Mouse (Mus musculus) CH12.LX (cell line): ENCODE results near the gene Iqcn. TPM values are rescaled to one million over a fixed set of nuclear protein-coding genes. Genes with fewer than 3 reads are reported as not detected.

Experiments
- DNase-seq: peaks from one replicate; pipeline ENCODE4 v3.0.0-alpha.2; 2013; ENCODE audit errors: extremely low read depth
- H3K27ac ChIP-seq: 2 replicates; pipeline ENCODE4 v1.5.1; 2012; ENCODE audit warnings: low read depth, mild to moderate bottlenecking, control low read depth, moderate library complexity; ENCODE audit not compliant: insufficient read depth
- H3K27me3 ChIP-seq: replicated peaks from 2 replicates; pipeline ENCODE3; 2012; ENCODE audit warnings: inconsistent platforms
- H3K36me3 ChIP-seq, 2 experiments: replicated peaks in 1 of 2; 2 replicates each; pipeline versions ENCODE3 to v1.6.1; 2012; ENCODE audit warnings: inconsistent platforms in 1 of 2, low read length in 1 of 2, mild to moderate bottlenecking in 1 of 2, mixed read lengths in 1 of 2, moderate library complexity in 1 of 2; ENCODE audit not compliant: control insufficient read depth in 1 of 2, insufficient read depth in 1 of 2
- H3K4me1 ChIP-seq, 2 experiments: 2 replicates each; pipeline ENCODE4 v1.6.1; 2012; ENCODE audit warnings: inconsistent platforms in 1 of 2, moderate library complexity in 1 of 2; ENCODE audit not compliant: insufficient read depth in 2 of 2, control insufficient read depth in 1 of 2
- H3K4me2 ChIP-seq: 2 replicates; pipeline ENCODE4 v1.6.1; 2012; ENCODE audit warnings: low read depth, mild to moderate bottlenecking, control low read depth; ENCODE audit not compliant: poor library complexity, insufficient read depth, severe bottlenecking
- H3K4me3 ChIP-seq, 3 experiments: fragments of 150-350 bp in 1 of 3; sonication (generic) in 1 of 3; replicated peaks in 1 of 3; 2 replicates each; pipeline versions ENCODE3 to v1.5.1; 2011 to 2012; ENCODE audit warnings: low read depth in 2 of 3, low read length in 2 of 3, mild to moderate bottlenecking in 2 of 3, moderate library complexity in 2 of 3, control low read depth in 1 of 3, improper control_type of control experiment in 1 of 3, inconsistent platforms in 1 of 3, mixed read lengths in 1 of 3; ENCODE audit not compliant: poor library complexity in 1 of 3
- H3K79me2 ChIP-seq: replicated peaks from 2 replicates; pipeline ENCODE4 v1.6.1; 2012; ENCODE audit warnings: mild to moderate bottlenecking, moderate library complexity; ENCODE audit not compliant: control insufficient read depth, poor library complexity, insufficient read depth, severe bottlenecking; ENCODE audit errors: extremely low read depth
- H3K9ac ChIP-seq: 2 replicates; pipeline ENCODE4 v1.6.1; 2012; ENCODE audit warnings: low read depth, mild to moderate bottlenecking, control low read depth, moderate library complexity; ENCODE audit not compliant: insufficient read depth
- H3K9me3 ChIP-seq: replicated peaks from 2 replicates; pipeline ENCODE3; 2012; ENCODE audit warnings: low read length, inconsistent platforms, mixed read lengths
- CHD2 ChIP-seq: IDR thresholded peaks from 2 replicates; pipeline ENCODE4 v1.6.1; 2011; ENCODE audit warnings: low read length, improper control_type of control experiment
- CTCF ChIP-seq, 2 experiments: IDR thresholded peaks in 1 of 2; conservative IDR thresholded peaks in 1 of 2; 2 replicates each; pipeline ENCODE4 v1.5.1; 2011 to 2012; ENCODE audit warnings: low read depth in 2 of 2, low read length in 2 of 2, improper control_type of control experiment in 1 of 2, inconsistent platforms in 1 of 2, mild to moderate bottlenecking in 1 of 2, moderate library complexity in 1 of 2
- E2F4 ChIP-seq: IDR thresholded peaks from 2 replicates; pipeline ENCODE4 v1.6.1; 2011; ENCODE audit warnings: low read depth, low read length, improper control_type of control experiment; ENCODE audit not compliant: insufficient replicate concordance
- ELF1 ChIP-seq: IDR thresholded peaks from 2 replicates; pipeline ENCODE4 v1.6.1; 2014; ENCODE audit warnings: low read depth, mild to moderate bottlenecking, inconsistent platforms, low read length, improper control_type of control experiment
- EP300 ChIP-seq: IDR thresholded peaks from 2 replicates; pipeline ENCODE4 v1.6.1; 2011; ENCODE audit warnings: low read length, improper control_type of control experiment
- ETS1 ChIP-seq: conservative IDR thresholded peaks from 2 replicates; pipeline ENCODE4 v1.6.1; 2012; ENCODE audit warnings: low read depth, mild to moderate bottlenecking, inconsistent platforms, low read length, improper control_type of control experiment, moderate library complexity
- JUN ChIP-seq: IDR thresholded peaks from 2 replicates; pipeline ENCODE4 v1.6.1; 2011; ENCODE audit warnings: low read depth, mild to moderate bottlenecking, low read length, improper control_type of control experiment, moderate library complexity; ENCODE audit not compliant: insufficient read depth
- JUND ChIP-seq: conservative IDR thresholded peaks from 2 replicates; pipeline ENCODE4 v1.6.1; 2011; ENCODE audit warnings: low read depth, low read length, improper control_type of control experiment
- MAX ChIP-seq: IDR thresholded peaks from 2 replicates; pipeline ENCODE4 v1.6.1; 2011; ENCODE audit warnings: low read length, improper control_type of control experiment
- MEF2A ChIP-seq: IDR thresholded peaks from 2 replicates; pipeline ENCODE4 v1.6.1; 2014; ENCODE audit warnings: low read depth, mild to moderate bottlenecking, inconsistent platforms, low read length, improper control_type of control experiment, borderline replicate concordance
- MYC ChIP-seq: IDR thresholded peaks from 2 replicates; pipeline ENCODE4 v1.6.1; 2011; ENCODE audit warnings: low read depth, mild to moderate bottlenecking, improper control_type of control experiment, low read length
- NELFE ChIP-seq: IDR thresholded peaks from 2 replicates; pipeline ENCODE4 v1.6.1; 2011; ENCODE audit warnings: low read depth, low read length, improper control_type of control experiment
- NRF1 ChIP-seq: IDR thresholded peaks from 2 replicates; pipeline ENCODE4 v1.6.1; 2014; ENCODE audit warnings: low read depth, mild to moderate bottlenecking, inconsistent platforms, low read length, improper control_type of control experiment, moderate library complexity
- PAX5 ChIP-seq: IDR thresholded peaks from 2 replicates; pipeline ENCODE4 v1.6.1; 2012; ENCODE audit warnings: low read length, inconsistent platforms, mixed read lengths
- POLR2AphosphoS2 ChIP-seq: IDR thresholded peaks from 2 replicates; pipeline ENCODE4 v1.6.1; 2011; ENCODE audit warnings: low read depth, low read length, improper control_type of control experiment
- RAD21 ChIP-seq: IDR thresholded peaks from 2 replicates; pipeline ENCODE4 v1.6.1; 2011; ENCODE audit warnings: low read depth, mild to moderate bottlenecking, low read length, improper control_type of control experiment, moderate library complexity
- TCF12 ChIP-seq: IDR thresholded peaks from 2 replicates; pipeline ENCODE4 v1.6.1; 2014; ENCODE audit warnings: low read depth, mild to moderate bottlenecking, inconsistent platforms, low read length, improper control_type of control experiment
- USF1 ChIP-seq: IDR thresholded peaks from 2 replicates; pipeline ENCODE4 v1.6.1; 2014; ENCODE audit warnings: low read depth, mild to moderate bottlenecking, inconsistent platforms, low read length, improper control_type of control experiment
- USF2 ChIP-seq: conservative IDR thresholded peaks from 2 replicates; pipeline ENCODE4 v1.6.1; 2011; ENCODE audit warnings: low read depth, low read length, improper control_type of control experiment
- ZC3H11A ChIP-seq: IDR thresholded peaks from 2 replicates; pipeline ENCODE4 v1.6.1; 2012; ENCODE audit warnings: low read depth, mild to moderate bottlenecking, inconsistent platforms, low read length, improper control_type of control experiment
- ZKSCAN1 ChIP-seq: IDR thresholded peaks from 2 replicates; pipeline ENCODE4 v1.6.1; 2012; ENCODE audit warnings: low read depth, inconsistent platforms, low read length, improper control_type of control experiment, borderline replicate concordance
- ZMIZ1 ChIP-seq: IDR thresholded peaks from 2 replicates; pipeline ENCODE4 v1.6.1; 2012; ENCODE audit warnings: low read depth, mild to moderate bottlenecking, inconsistent platforms, low read length, improper control_type of control experiment
- ZNF384 ChIP-seq: IDR thresholded peaks from 2 replicates; pipeline ENCODE4 v1.6.1; 2012; ENCODE audit warnings: low read depth, low read length, improper control_type of control experiment, inconsistent platforms
- dilution Hi-C: fragments of 300-500 bp; cut with MboI; formaldehyde crosslinking; loops from 2 replicates; pipeline ENCODE4 v1.14.3; 2020; ENCODE audit warnings: low sequenced_read_pairs; ENCODE audit not compliant: extremely low pct_unique_long_range_greater_than_20kb, extremely low pct_ligation_motif_present
- in situ Hi-C: fragments of 300-500 bp; cut with MboI; formaldehyde crosslinking; loops from 3 replicates; pipeline ENCODE4 v1.14.3; 2019; ENCODE audit warnings: low sequenced_read_pairs, low pct_ligation_motif_present, low pct_unique_long_range_greater_than_20kb, mixed read lengths
- polyA plus RNA-seq: library from polyadenylated mRNA; unstranded; fragments of >175 nt; gene quantifications from 2 replicates; pipeline ENCODE4 v1.2.1, GENCODE M21; 2012; ENCODE audit warnings: low read depth; ENCODE audit not compliant: insufficient read length
- total RNA-seq, 2 experiments: library from RNA; depleted of rRNA; stranded (reverse); fragments of 300-350 nt in 1 of 2; fragments of >200 nt in 1 of 2; gene quantifications; 2 replicates each; pipeline ENCODE4 v1.2.3; 2012 to 2014

Gene Iqcn
- total and polyA plus RNA-seq, 3 experiments = 0.07 TPM; not detected in 2

DNA sequence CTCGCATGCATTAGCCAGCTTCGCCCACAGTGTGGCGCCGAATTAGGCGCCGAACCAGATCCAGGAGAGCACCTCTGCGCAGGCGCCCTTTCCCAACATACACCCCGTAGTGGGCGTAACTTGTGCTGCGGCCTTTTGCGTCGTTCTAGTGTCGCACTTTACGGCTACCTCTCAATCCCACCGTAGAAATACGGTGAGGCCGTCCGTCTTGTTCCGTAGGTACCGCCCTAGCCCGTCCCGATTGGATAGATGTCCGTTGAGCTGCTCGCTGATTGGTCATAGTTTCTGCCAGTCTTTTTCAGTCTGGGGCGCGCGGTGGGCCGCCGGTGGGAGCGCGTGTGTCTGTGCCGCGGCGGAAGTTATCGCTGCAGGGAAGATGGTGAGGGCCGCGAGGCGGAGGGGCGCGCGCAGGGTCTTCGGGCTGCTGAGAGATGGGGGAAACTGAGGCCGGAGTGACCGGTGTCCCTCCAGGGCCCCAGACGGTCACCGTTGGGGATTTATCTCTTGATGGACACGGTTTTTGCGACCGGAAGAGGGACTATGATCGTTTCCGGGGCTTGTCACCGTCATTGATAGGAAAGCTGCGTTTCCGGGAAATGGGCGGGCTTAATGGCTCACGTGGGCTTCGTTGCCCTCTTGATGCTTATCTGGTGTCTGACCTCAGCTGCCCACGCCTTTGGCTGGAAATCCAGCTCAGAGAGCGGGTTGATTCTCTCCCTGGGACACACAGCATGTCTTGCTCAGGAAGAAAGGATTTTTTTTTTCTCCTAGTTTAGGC, 30.0 kb upstream of the Iqcn start, which contains the start of gene Lsm4 (continued):
- peak; percentile 48; the same call in 1 of the 2 replicates for TF ChIP-seq MEF2A
- peak; percentile 87 for TF ChIP-seq ELF1
- no peak for TF ChIP-seq JUND
- TF ChIP-seq E2F4 = peak; percentile 54; the same call in 1 of the 2 replicates
- peak; percentile 90 for TF ChIP-seq USF1
- peak; percentile 95 for TF ChIP-seq NRF1
- TF ChIP-seq ZC3H11A = peak; percentile 26; the same call in 1 of the 2 replicates
- TF ChIP-seq MYC = peak; percentile 86
- peak in 1 of 2 experiments; percentile 87; a peak in 2 of 4 replicates for TF ChIP-seq CTCF (conservative IDR thresholded peaks at IDR 0.05 in 1 of 2, IDR thresholded peaks at IDR 0.05 in 1 of 2; ENCODE audit: low read depth in 2 of 2, low read length in 2 of 2)
- TF ChIP-seq CHD2 = peak; percentile 92

DNA sequence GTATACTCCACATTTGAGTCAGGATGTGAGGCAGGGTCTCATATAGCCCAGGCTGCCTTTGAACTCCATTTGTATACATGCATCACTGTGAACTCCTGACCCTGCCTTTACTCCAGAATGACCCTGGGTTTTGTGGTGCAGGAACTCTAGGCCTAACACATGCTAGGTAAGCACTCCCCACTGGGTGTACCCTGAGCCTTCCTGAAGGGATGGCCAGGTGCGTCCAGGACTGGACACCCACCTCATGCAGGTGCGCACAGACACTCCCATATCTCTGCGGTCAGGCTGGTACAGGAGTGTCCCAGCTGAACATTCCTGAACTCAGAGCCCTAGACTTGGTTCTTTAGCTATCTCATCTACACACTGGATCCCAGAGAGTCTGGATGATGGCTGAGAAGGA, 29.1 kb upstream of the Iqcn start:
- Histone ChIP-seq H3K27ac (peak overlapping the region; percentile 75), H3K36me3 (peaks cover 27 to 28% of the 10 kb centered on the region in 2 experiments), H3K9me3 (no peaks in the 10 kb centered on the region), H3K9ac (peak overlapping the region; percentile 91), H3K4me2 (peak overlapping the region; percentile 69), H3K4me1 (peaks cover 29 to 61% of the 10 kb centered on the region in 2 experiments)
- dilution Hi-C loops = no loop called here
- TF ChIP-seq TCF12 (no peak), NELFE (no peak), JUND (no peak), ZKSCAN1 (no peak), ZC3H11A (no peak), POLR2AphosphoS2 (no peak), RAD21 (no peak), ZMIZ1 (no peak), ZNF384 (no peak), CTCF (conservative IDR thresholded peaks at IDR 0.05 in 1 of 2, IDR thresholded peaks at IDR 0.05 in 1 of 2; ENCODE audit: low read depth in 2 of 2, low read length in 2 of 2) (no peak), JUN (no peak), PAX5 (no peak), NRF1 (no peak), EP300 (no peak), USF2 (no peak), MAX (no peak; the same call in none of the 2 replicates), ELF1 (no peak), ETS1 (no peak)
- TF ChIP-seq, all 38 proteins: peak for 0
- Histone ChIP-seq H3K79me2 (peaks cover 16% of the 10 kb centered on the region), H3K27me3 (no peaks in the 10 kb centered on the region), H3K4me3 (peak overlapping the region; percentile 65 to 72 (median 67))
- in situ Hi-C loops = no loop called here
- DNase-seq = peak; percentile 34
